Mouse (Mus musculus): Measurements from ENCODE around the gene Cep295nl.

GRCm38 (mm10) chr11:118286434-118286833, 55.9 kb downstream of the Cep295nl start:
- no peak for TF ChIP-seq CTCF (conservative IDR thresholded peaks at IDR 0.05; ENCODE audit: insufficient read depth, insufficient read length, low read depth, low read length)
- TF ChIP-seq POLR2A (IDR thresholded peaks at IDR 0.05; ENCODE audit: low read depth, low read length), result no peak

Data from kidney, adult 2 months (tissue).